Mouse (Mus musculus) ES-E14 (cell line): ENCODE data around the gene Zfp770.

Experiments used
- CHD2 ChIP-seq: IDR thresholded peaks from 2 replicates; pipeline ENCODE4 v1.6.1; 2014; ENCODE audit warnings: mild to moderate bottlenecking, low read depth, low read length, inconsistent platforms
- HCFC1 ChIP-seq: IDR thresholded peaks from 2 replicates; pipeline ENCODE4 v1.6.1; 2012; ENCODE audit warnings: low read length, inconsistent platforms, borderline replicate concordance; ENCODE audit not compliant: insufficient read depth
- MAFK ChIP-seq: IDR thresholded peaks from 2 replicates; pipeline ENCODE4 v1.6.1; 2014; ENCODE audit warnings: mild to moderate bottlenecking, low read depth, low read length, inconsistent platforms; ENCODE audit not compliant: insufficient read depth
- ZC3H11A ChIP-seq: IDR thresholded peaks from 2 replicates; pipeline ENCODE4 v1.6.1; 2012; ENCODE audit warnings: low read depth, mild to moderate bottlenecking, inconsistent platforms, low read length, borderline replicate concordance
- ZNF384 ChIP-seq: IDR thresholded peaks from 2 replicates; pipeline ENCODE4 v1.6.1; 2012; ENCODE audit warnings: low read depth, low read length, inconsistent platforms

DNA sequence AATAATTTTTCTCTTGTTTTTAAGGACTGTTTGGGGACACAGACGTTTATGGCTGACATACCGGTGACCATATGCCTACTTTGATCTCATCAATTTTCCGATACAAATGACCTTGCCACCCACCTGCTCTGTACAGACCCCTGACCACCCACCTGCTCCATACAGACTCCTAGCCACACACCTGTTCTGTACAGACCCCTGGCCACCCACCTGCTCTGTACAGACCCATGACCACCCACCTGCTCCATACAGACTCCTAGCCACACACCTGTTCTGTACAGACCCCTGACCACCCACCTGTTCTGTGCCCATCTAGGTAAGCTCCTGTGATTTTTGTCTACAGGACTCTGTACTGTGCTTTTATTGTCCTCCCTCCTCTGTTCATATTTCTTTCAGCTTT, 34.3 kb upstream of the Zfp770 start:
- TF ChIP-seq MAFK (no peak), HCFC1 (no peak), ZNF384 (no peak), CHD2 (no peak), ZC3H11A (no peak)
